Mouse (Mus musculus): Measurements from ENCODE around the gene Gm20388. TPM values are rescaled to one million over a fixed set of nuclear protein-coding genes. Genes with fewer than 3 reads are reported as not detected.

Gm20388 gene
- total and polyA plus RNA-seq, 2 experiments from 2014 or later = 17.3 TPM; not detected in 1

GRCm38 (mm10) chr8:122727412-122727811 lies 2816.8 kb downstream of the Gm20388 start:
- no peaks in the 10 kb centered on the region for H3K36me3 ChIP-seq (replicated peaks; ENCODE audit: control insufficient read depth, insufficient read depth, low read length)
- H3K27me3 ChIP-seq (ENCODE audit: control insufficient read depth, insufficient read depth, low read length) = peaks cover 7% of the 10 kb centered on the region; the same call in 1 of the 2 replicates
- no peak overlapping the region for H3K4me3 ChIP-seq (ENCODE audit: low read depth, low read length)
- H3K4me2 ChIP-seq (ENCODE audit: low read depth, low read length) = no peak overlapping the region
- no peak overlapping the region for H3K9ac ChIP-seq (replicated peaks; ENCODE audit: low read depth, low read length)
- no peaks in the 10 kb centered on the region for H3K4me1 ChIP-seq (ENCODE audit: control insufficient read depth, insufficient read depth)
- no peak for DNase-seq (ENCODE audit: low spot score)
- H3K27ac ChIP-seq (ENCODE audit: low read depth) = no peak overlapping the region
- 70% methylated on average over 5 of the region's 5 CpGs for WGBS
- no peak for ATAC-seq (ENCODE audit: insufficient read depth, low read depth)
- no peaks in the 10 kb centered on the region for H3K9me3 ChIP-seq (replicated peaks; ENCODE audit: control insufficient read depth, low read length)
- no peak for TF ChIP-seq CTCF (IDR thresholded peaks at IDR 0.05; ENCODE audit: low read depth)
- no peak for TF ChIP-seq EP300 (IDR thresholded peaks at IDR 0.05; ENCODE audit: low read depth)

- 0 out of 2 replicates have a peak, but pooled peaks cover 6% of the 10 kb centered on the region for H3K27me3 ChIP-seq (ENCODE audit: control insufficient read depth, insufficient read depth, low read length)
- no peak overlapping the region for H3K27ac ChIP-seq (ENCODE audit: low read depth)
- no peak for DNase-seq (ENCODE audit: low spot score)
- no peaks in the 10 kb centered on the region for H3K36me3 ChIP-seq (replicated peaks; ENCODE audit: control insufficient read depth, insufficient read depth, low read length)
- ATAC-seq (ENCODE audit: insufficient read depth, low read depth) = no peak
- no peaks in the 10 kb centered on the region for H3K4me1 ChIP-seq (ENCODE audit: control insufficient read depth, insufficient read depth)
- 33% methylated on average over 3 of the region's 3 CpGs for WGBS
- H3K4me3 ChIP-seq (ENCODE audit: low read depth, low read length) = no peak overlapping the region
- no peaks in the 10 kb centered on the region for H3K9me3 ChIP-seq (replicated peaks; ENCODE audit: control insufficient read depth, low read length)
- no peak for TF ChIP-seq EP300 (IDR thresholded peaks at IDR 0.05; ENCODE audit: low read depth)
- TF ChIP-seq CTCF (IDR thresholded peaks at IDR 0.05; ENCODE audit: low read depth) = no peak
- H3K9ac ChIP-seq (replicated peaks; ENCODE audit: low read depth, low read length) = no peak overlapping the region
- no peak overlapping the region for H3K4me2 ChIP-seq (ENCODE audit: low read depth, low read length)
These were observed 2818.0 kb downstream of the Gm20388 start for GRCm38 (mm10) chr8:122728630-122729029.

- 67% methylated on average over 3 of the region's 3 CpGs for WGBS
- DNase-seq (ENCODE audit: low spot score) (no peak), ATAC-seq (ENCODE audit: insufficient read depth, low read depth) (no peak)
- no peak overlapping the region for H3K9ac ChIP-seq (replicated peaks; ENCODE audit: low read depth, low read length)
- peaks cover 23% of the 10 kb centered on the region for H3K27me3 ChIP-seq (ENCODE audit: control insufficient read depth, insufficient read depth, low read length)
- no peak overlapping the region for H3K4me2 ChIP-seq (ENCODE audit: low read depth, low read length)
- no peak for TF ChIP-seq EP300 (IDR thresholded peaks at IDR 0.05; ENCODE audit: low read depth)
- no peak for TF ChIP-seq CTCF (IDR thresholded peaks at IDR 0.05; ENCODE audit: low read depth)
- no peaks in the 10 kb centered on the region for H3K9me3 ChIP-seq (replicated peaks; ENCODE audit: control insufficient read depth, low read length)
- no peak overlapping the region for H3K4me3 ChIP-seq (ENCODE audit: low read depth, low read length)
- H3K4me1 ChIP-seq (ENCODE audit: control insufficient read depth, insufficient read depth) = peaks cover 16% of the 10 kb centered on the region
- H3K27ac ChIP-seq (ENCODE audit: low read depth) = no peak overlapping the region
- no peaks in the 10 kb centered on the region for H3K36me3 ChIP-seq (replicated peaks; ENCODE audit: control insufficient read depth, insufficient read depth, low read length)
These were observed 2824.5 kb downstream of the Gm20388 start for GRCm38 (mm10) chr8:122735110-122735509.

GRCm38 (mm10) chr8:122735542-122736473 lies 2825.2 kb downstream of the Gm20388 start:
- no peak; the same call in 1 of the 2 replicates for TF ChIP-seq CTCF (IDR thresholded peaks at IDR 0.05; ENCODE audit: low read depth)
- TF ChIP-seq EP300 (IDR thresholded peaks at IDR 0.05; ENCODE audit: low read depth) = peak; percentile 44; the same call in 1 of the 2 replicates
- DNase-seq (ENCODE audit: low spot score) = peak; percentile 64
- H3K4me2 ChIP-seq (ENCODE audit: low read depth, low read length) = peak overlapping the region; percentile 38
- 0 out of 2 replicates have a peak overlapping the region, but pooled peaks have one; percentile 18 for H3K27ac ChIP-seq (ENCODE audit: low read depth)
- no peak overlapping the region for H3K4me3 ChIP-seq (ENCODE audit: low read depth, low read length)
- no peaks in the 10 kb centered on the region for H3K36me3 ChIP-seq (replicated peaks; ENCODE audit: control insufficient read depth, insufficient read depth, low read length)
- WGBS = 9% methylated on average over 19 of the region's 19 CpGs
- peak; percentile 74 for ATAC-seq (ENCODE audit: insufficient read depth, low read depth)
- no peak overlapping the region for H3K9ac ChIP-seq (replicated peaks; ENCODE audit: low read depth, low read length)
- no peaks in the 10 kb centered on the region for H3K9me3 ChIP-seq (replicated peaks; ENCODE audit: control insufficient read depth, low read length)
- peaks cover 29% of the 10 kb centered on the region for H3K27me3 ChIP-seq (ENCODE audit: control insufficient read depth, insufficient read depth, low read length)
- peaks cover 16% of the 10 kb centered on the region for H3K4me1 ChIP-seq (ENCODE audit: control insufficient read depth, insufficient read depth)

- Histone ChIP-seq H3K27me3 (ENCODE audit: control insufficient read depth, insufficient read depth, low read length) (peaks cover 30% of the 10 kb centered on the region), H3K9me3 (replicated peaks; ENCODE audit: control insufficient read depth, low read length) (no peaks in the 10 kb centered on the region), H3K27ac (ENCODE audit: low read depth) (no peak overlapping the region), H3K9ac (replicated peaks; ENCODE audit: low read depth, low read length) (no peak overlapping the region), H3K36me3 (replicated peaks; ENCODE audit: control insufficient read depth, insufficient read depth, low read length) (no peaks in the 10 kb centered on the region), H3K4me3 (ENCODE audit: low read depth, low read length) (no peak overlapping the region), H3K4me2 (ENCODE audit: low read depth, low read length) (peak overlapping the region; percentile 38), H3K4me1 (ENCODE audit: control insufficient read depth, insufficient read depth) (peaks cover 16% of the 10 kb centered on the region)
- ATAC-seq (ENCODE audit: insufficient read depth, low read depth) (no peak), DNase-seq (ENCODE audit: low spot score) (no peak)
- 78% methylated on average over 11 of the region's 11 CpGs for WGBS
- TF ChIP-seq EP300 (IDR thresholded peaks at IDR 0.05; ENCODE audit: low read depth) (no peak), CTCF (IDR thresholded peaks at IDR 0.05; ENCODE audit: low read depth) (no peak)
These were observed 2826.0 kb downstream of the Gm20388 start for GRCm38 (mm10) chr8:122736623-122737022.
